Mouse (Mus musculus): Measurements from ENCODE around the gene Jsrp1.

GRCm38 (mm10) chr10:80790761-80791404, 22.4 kb downstream of the Jsrp1 start:
- TF ChIP-seq CTCF (IDR thresholded peaks at IDR 0.05), result no peak
- no peak for TF ChIP-seq EP300 (IDR thresholded peaks at IDR 0.05)
